Mouse (Mus musculus) neutrophil, adult 65 days (primary cell): ENCODE measurements around the gene Gas7. TPM values are rescaled to one million over a fixed set of nuclear protein-coding genes. Genes with fewer than 3 reads are reported as not detected.

Experiments
- total RNA-seq: library from RNA; stranded (reverse); gene quantifications from 2 replicates; pipeline ENCODE4 v1.2.4, GENCODE M21; 2023

Gene Gas7
- 162 and 169 TPM in 2 replicates for total RNA-seq

DNA sequence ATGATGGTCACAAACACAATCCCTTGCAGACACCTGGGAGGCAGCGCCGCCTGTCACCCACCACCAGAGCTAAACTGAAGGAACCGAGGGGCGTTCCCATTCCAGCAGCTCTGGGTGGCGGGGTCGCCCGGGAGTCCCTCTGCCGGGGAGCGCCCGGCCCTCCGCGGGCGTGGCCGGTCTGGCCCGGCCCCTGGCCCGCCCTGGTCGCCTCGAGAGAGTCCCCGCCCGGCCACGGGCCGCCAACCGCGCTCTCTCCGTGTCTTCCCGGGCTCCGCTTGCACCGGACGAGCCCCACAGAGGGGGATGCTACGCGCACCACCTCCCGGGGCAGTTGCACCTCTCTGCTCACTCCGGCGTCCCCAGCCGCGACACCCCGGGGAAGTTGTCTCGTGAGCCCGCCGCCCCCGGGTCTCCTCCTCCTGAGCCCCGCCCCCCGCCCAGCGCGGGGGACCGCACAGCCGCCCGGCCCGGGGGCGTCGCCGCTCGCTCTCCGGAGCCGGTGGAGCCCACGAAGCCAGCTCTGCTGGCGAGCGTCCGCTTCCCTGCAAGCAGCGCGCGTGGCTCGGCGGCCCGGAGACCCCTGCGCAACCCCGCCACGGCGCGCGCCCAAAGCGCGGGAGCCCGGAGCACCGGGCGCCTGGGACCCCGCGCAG, at the start of gene Gas7:
TSS of gene Gas7 (plus strand) at position 564 of the 653 bp plus-strand sequence.

DNA sequence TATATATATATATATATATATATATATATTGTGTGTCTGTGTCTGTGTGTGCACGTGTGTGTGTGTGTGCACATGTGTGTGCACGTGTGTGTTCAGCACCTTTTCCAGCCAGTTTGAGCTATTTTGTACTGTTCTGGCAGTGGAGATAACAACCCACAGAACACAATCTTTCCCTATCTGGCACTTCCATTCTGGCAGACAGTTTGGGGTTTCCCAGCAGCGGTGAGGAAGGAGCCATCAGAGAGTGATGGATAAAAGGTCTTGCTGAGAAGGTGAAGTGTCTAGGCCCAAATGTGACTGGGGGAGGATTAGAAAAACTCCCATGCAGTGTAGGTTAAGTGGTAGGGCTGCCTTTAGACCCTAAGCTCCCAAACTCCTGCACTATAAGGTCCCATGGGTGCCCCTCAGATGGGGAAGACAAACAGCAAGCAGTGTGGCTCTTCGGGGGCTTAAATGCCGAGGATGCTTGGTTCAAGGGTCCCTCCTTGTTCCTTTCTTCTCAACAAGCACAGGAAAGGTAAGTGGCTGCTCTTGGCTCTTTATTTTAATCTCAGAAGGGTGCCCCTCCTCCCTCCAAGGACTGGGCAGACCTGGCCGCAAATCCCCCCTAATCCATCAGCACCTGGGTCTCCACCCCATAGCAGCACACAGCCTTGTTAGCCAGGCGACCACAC, 239.6 kb downstream of the Gas7 start, which contains the start of gene Rcvrn:
TSS of gene Rcvrn (plus strand) at position 624 of the 674 bp plus-strand sequence.

Other genes with a start within 250 kb of the Gas7 start
- not detected in 2 replicates for gene Myh4, start 217.4 kb upstream of the Gas7 start, total RNA-seq
- gene Myh8, start 178.3 kb upstream of the Gas7 start, total RNA-seq, result not detected in 2 replicates
- not detected in 2 replicates for gene Myh13, start 133.8 kb upstream of the Gas7 start, total RNA-seq
- gene Rcvrn, start 239.9 kb downstream of the Gas7 start, total RNA-seq, result 0.92 TPM in 1 of 2 replicates, not detected in the other